8 mouse cellular contexts compared by ENCODE assay signal in genomic region chr6:121183414-121184173, GRCm38 (mm10). TPM values are rescaled to one million over a fixed set of nuclear protein-coding genes. Genes with fewer than 3 reads are reported as not detected.
DNase-seq lines count a peak whose midpoint lies in the region; ATAC-seq and TF ChIP-seq lines count a peak whose summit lies in the region.

Pex26 (plus strand) TSS chr6:121183667.

- H3K27me3 ChIP-seq in heart, embryonic 11.5 days (ENCODE audit: control insufficient read depth, insufficient read depth, low read length): no peaks in the 10 kb centered on the region; the same call in 1 of the 2 replicates
- no peaks in the 10 kb centered on the region for H3K27me3 ChIP-seq in kidney, embryonic 16.5 days (ENCODE audit: insufficient read depth, low read length)
- no peaks in the 10 kb centered on the region for H3K27me3 ChIP-seq in liver, adult 2 months (ENCODE audit: control insufficient read depth, insufficient read depth, low read length)
- H3K27me3 ChIP-seq in myocyte (ENCODE audit: control insufficient read depth, insufficient read depth, insufficient read length): no peaks in the 10 kb centered on the region
- no peaks in the 10 kb centered on the region for H3K27me3 ChIP-seq in splenic B cell, adult 2 months (ENCODE audit: control insufficient read depth, insufficient read depth, low read length, poor library complexity, severe bottlenecking)

- H3K9me3 ChIP-seq in heart, embryonic 11.5 days (replicated peaks; ENCODE audit: control insufficient read depth, low read length): no peaks in the 10 kb centered on the region
- H3K9me3 ChIP-seq in kidney, embryonic 16.5 days (ENCODE audit: low read length): no peaks in the 10 kb centered on the region

- peak within 1 kb of the TSS; percentile 74 for H3K9ac ChIP-seq in heart, embryonic 11.5 days (ENCODE audit: low read depth, low read length)
- peak within 1 kb of the TSS; percentile 76 for H3K9ac ChIP-seq in kidney, embryonic 16.5 days (replicated peaks; ENCODE audit: low read length)
- peak within 1 kb of the TSS; percentile 90 for H3K9ac ChIP-seq in liver, adult 2 months (ENCODE audit: low read depth, low read length)

- H3K79me2 ChIP-seq in liver, adult 2 months (ENCODE audit: control insufficient read depth, insufficient read depth, low read length): no peaks in the 10 kb centered on the region; the same call in 1 of the 2 replicates
- H3K79me2 ChIP-seq in myocyte (ENCODE audit: control insufficient read depth, insufficient read depth): no peaks in the 10 kb centered on the region

- 0 out of 2 replicates have a peak, but pooled peaks cover 2% of the 10 kb centered on the region for H3K36me3 ChIP-seq in heart, embryonic 11.5 days (ENCODE audit: control insufficient read depth, insufficient read depth, low read length)
- no peaks in the 10 kb centered on the region for H3K36me3 ChIP-seq in kidney, embryonic 16.5 days (ENCODE audit: insufficient read depth, low read length)
- peaks cover 10% of the 10 kb centered on the region; the same call in 1 of the 2 replicates for H3K36me3 ChIP-seq in liver, adult 2 months (ENCODE audit: control insufficient read depth, insufficient read depth, low read length)
- H3K36me3 ChIP-seq in myocyte (ENCODE audit: control insufficient read depth, insufficient read depth): no peaks in the 10 kb centered on the region
- 0 out of 2 replicates have a peak, but pooled peaks cover 3% of the 10 kb centered on the region for H3K36me3 ChIP-seq in splenic B cell, adult 2 months (ENCODE audit: control insufficient read depth, insufficient read depth, low read length, poor library complexity, severe bottlenecking)

- peak within 1 kb of the TSS; percentile 25; the same call in 1 of the 2 replicates for H3K27ac ChIP-seq in heart, embryonic 11.5 days (ENCODE audit: low read depth, low read length)
- H3K27ac ChIP-seq in kidney, embryonic 16.5 days (ENCODE audit: low read length): peak within 1 kb of the TSS; percentile 91
- peak within 1 kb of the TSS; percentile 94 for H3K27ac ChIP-seq in liver, adult 2 months (replicated peaks; ENCODE audit: insufficient read depth, low read depth, low read length)

- peak within 1 kb of the TSS; percentile 67 for H3K4me3 ChIP-seq in heart, embryonic 11.5 days (ENCODE audit: low read depth, low read length)
- H3K4me3 ChIP-seq in kidney, embryonic 16.5 days (ENCODE audit: low read length): peak within 1 kb of the TSS; percentile 80
- peak within 1 kb of the TSS; percentile 83 for H3K4me3 ChIP-seq in liver, adult 2 months (ENCODE audit: insufficient read depth, low read depth, low read length)
- H3K4me3 ChIP-seq in myocyte: peak within 1 kb of the TSS; percentile 63

- peaks cover 10% of the 10 kb centered on the region for H3K4me1 ChIP-seq in heart, embryonic 11.5 days (ENCODE audit: control insufficient read depth, insufficient read depth, low read length)
- H3K4me1 ChIP-seq in kidney, embryonic 16.5 days (ENCODE audit: insufficient read depth, low read length): peaks cover 18% of the 10 kb centered on the region
- H3K4me1 ChIP-seq in liver, adult 2 months (ENCODE audit: control insufficient read depth, insufficient read depth, low read length): peaks cover 16% of the 10 kb centered on the region

- peak within 1 kb of the TSS; percentile 0 for H3ac ChIP-seq in myocyte (ENCODE audit: control insufficient read depth, insufficient read length)

- peak within 1 kb of the TSS; percentile 91 for H3K4me2 ChIP-seq in heart, embryonic 11.5 days
- H3K4me2 ChIP-seq in kidney, embryonic 16.5 days (replicated peaks; ENCODE audit: low read depth, low read length): peak within 1 kb of the TSS; percentile 95
- peak within 1 kb of the TSS; percentile 99 for H3K4me2 ChIP-seq in myocyte (ENCODE audit: low read depth)

- ATAC-seq in erythroblast, adult 5-6 weeks (replicated peaks; ENCODE audit: low FRiP score, poor library complexity, severe bottlenecking): peak; percentile 95
- peak; percentile 79 for ATAC-seq in heart, embryonic 11.5 days (replicated peaks; ENCODE audit: insufficient number of reproducible peaks, low FRiP score, low TSS enrichment)
- peak; percentile 90 for ATAC-seq in kidney, embryonic 16.5 days (ENCODE audit: low FRiP score, low TSS enrichment)

- TF ChIP-seq CTCF in liver, adult 2 months (IDR thresholded peaks at IDR 0.05; ENCODE audit: low read depth, low read length): no peak

- DNase-seq in B cell, adult 2 months: peak; percentile 96 to 97
- DNase-seq in brain, adult 2 months (ENCODE audit: low read depth, low spot score): peak; percentile 97
- DNase-seq in liver, adult 2 months (ENCODE audit: extremely low read depth, low read depth, low spot score): peak; percentile 78
- peak; percentile 96 for DNase-seq in splenic B cell, adult 2 months (ENCODE audit: low read depth, low spot score)

- 1% methylated on average over 32 of the region's 32 CpGs for WGBS in heart, embryonic 11.5 days (ENCODE audit: insufficient replicate concordance)
- 1% methylated on average over 32 of the region's 32 CpGs for WGBS in kidney, embryonic 16.5 days
- WGBS in liver, adult 2 months: under 1% methylated on average over 32 of the region's 32 CpGs

- peak; percentile 74; the same call in 1 of the 2 replicates for TF ChIP-seq POLR2A in liver, adult 2 months (IDR thresholded peaks at IDR 0.05; ENCODE audit: extremely low read depth, insufficient read depth, low read length)
- TF ChIP-seq POLR2A in myocyte (IDR thresholded peaks at IDR 0.05; ENCODE audit: insufficient read length, low read depth): peak; percentile 67

TF ChIP-seq in myocyte, 11 proteins besides CTCF, POLR2A, EP300 and RAD21:
- peak; percentile 61 for TF ChIP-seq POLR2AphosphoS2 (IDR thresholded peaks at IDR 0.05; ENCODE audit: insufficient read length, low read depth)
- TF ChIP-seq CEBPB (IDR thresholded peaks at IDR 0.05; ENCODE audit: insufficient read depth, poor library complexity, severe bottlenecking): no peak
- no peak for TF ChIP-seq REST (IDR thresholded peaks at IDR 0.05; ENCODE audit: insufficient read depth, insufficient read length)
- no peak for TF ChIP-seq USF1 (IDR thresholded peaks at IDR 0.05; ENCODE audit: low read depth)

RNA-seq across cellular contexts. Expression of gene Pex26, which starts in this region (rescaled TPM):
- 1.7 and 3.8 TPM in 2 replicates for total RNA-seq in erythroblast, adult 5-6 weeks (2015; ENCODE audit: low replicate concordance)
- 1.3 and 1.7 TPM in 2 replicates for total RNA-seq in erythroblast, adult 5-6 weeks (2017; ENCODE audit: low replicate concordance)
- polyA plus RNA-seq in heart, embryonic 11.5 days (2014; fragmentation: Nextera tagmentation; extraction: Ambion mirVana): 3.8 and 4.1 TPM in 2 replicates
- 12.8 and 13.6 TPM in 2 replicates for polyA plus RNA-seq in kidney, embryonic 16.5 days (2015; fragmentation: Nextera tagmentation; extraction: Ambion mirVana)
- total RNA-seq in liver, adult 2 months (2014; rRNA removed): 10.0 and 13.2 TPM in 2 replicates
- 20.4 and 23.5 TPM in 2 replicates for polyA plus RNA-seq in liver, adult 2 months (2012; rRNA removed)
- 2.0 TPM for polyA plus RNA-seq in myocyte (2012; fragmentation: generic; extraction: Trizol)

Comparison
In these comparisons a context has a peak if more than half of its experiments do, and no peak if none do; other contexts are left out.
1. Peak in every context shown above with its lines: DNase-seq, ATAC-seq, H3K4me3 ChIP-seq and H3K27ac ChIP-seq.
2. H3K27ac ChIP-seq: peak in every context shown above with its lines; median percentile 94 in liver, adult 2 months; 91 in kidney, embryonic 16.5 days; 25 in heart, embryonic 11.5 days.